Mouse (Mus musculus) frontal cortex, adult (tissue): ENCODE measurements around the gene 1700025G04Rik.

Experiments used
- ATAC-seq: cut with Nextera tagmentation; 2 replicates; pipeline ENCODE4 v1.9.2; 2017; ENCODE audit warnings: mild to moderate bottlenecking, moderate library complexity, mixed read lengths; ENCODE audit not compliant: low TSS enrichment

1700025G04Rik gene

GRCm38 (mm10) chr1:152033731-152034130 lies 56.2 kb downstream of the 1700025G04Rik start:
- no peak for ATAC-seq

GRCm38 (mm10) chr1:152032144-152032543 lies 57.8 kb downstream of the 1700025G04Rik start:
- no peak for ATAC-seq

- no peak for ATAC-seq
These were observed 59.4 kb downstream of the 1700025G04Rik start for GRCm38 (mm10) chr1:152030546-152030945.

GRCm38 (mm10) chr1:152028718-152029117 lies 61.2 kb downstream of the 1700025G04Rik start:
- ATAC-seq, result peak; percentile 74

GRCm38 (mm10) chr1:152026762-152027161 lies 63.2 kb downstream of the 1700025G04Rik start:
- peak; percentile 56; the same call in 1 of the 2 replicates for ATAC-seq

- ATAC-seq, result no peak
These were observed 64.6 kb downstream of the 1700025G04Rik start for GRCm38 (mm10) chr1:152025308-152025707.

GRCm38 (mm10) chr1:152024019-152024787 lies 65.7 kb downstream of the 1700025G04Rik start:
- no peak for ATAC-seq

- ATAC-seq, result no peak
These were observed 69.1 kb downstream of the 1700025G04Rik start for GRCm38 (mm10) chr1:152020812-152021211.

- ATAC-seq, result no peak
These were observed 69.9 kb downstream of the 1700025G04Rik start for GRCm38 (mm10) chr1:152020070-152020469.

- ATAC-seq, result peak; percentile 71
These were observed 70.7 kb downstream of the 1700025G04Rik start for GRCm38 (mm10) chr1:152019196-152019595.

- ATAC-seq, result no peak
These were observed 71.6 kb downstream of the 1700025G04Rik start for GRCm38 (mm10) chr1:152018322-152018721.

- no peak for ATAC-seq
These were observed 73.3 kb downstream of the 1700025G04Rik start for GRCm38 (mm10) chr1:152016663-152017062.

GRCm38 (mm10) chr1:152015555-152016125 lies 74.3 kb downstream of the 1700025G04Rik start:
- no peak for ATAC-seq

GRCm38 (mm10) chr1:152011741-152012140 lies 78.2 kb downstream of the 1700025G04Rik start:
- no peak for ATAC-seq

- ATAC-seq, result no peak
These were observed 79.5 kb downstream of the 1700025G04Rik start for GRCm38 (mm10) chr1:152010251-152010980.

- peak; percentile 57 for ATAC-seq
These were observed 81.4 kb downstream of the 1700025G04Rik start for GRCm38 (mm10) chr1:152008473-152008991.

- ATAC-seq, result no peak
These were observed 83.4 kb downstream of the 1700025G04Rik start for GRCm38 (mm10) chr1:152006529-152006928.

- peak; percentile 76 for ATAC-seq
These were observed 85.4 kb downstream of the 1700025G04Rik start for GRCm38 (mm10) chr1:152004509-152004908.

- no peak for ATAC-seq
These were observed 89.5 kb downstream of the 1700025G04Rik start for GRCm38 (mm10) chr1:152000461-152000860.

GRCm38 (mm10) chr1:151999424-151999842 lies 90.5 kb downstream of the 1700025G04Rik start:
- ATAC-seq, result peak; percentile 89

GRCm38 (mm10) chr1:151998721-151999206 lies 91.2 kb downstream of the 1700025G04Rik start:
- ATAC-seq, result peak; percentile 48

GRCm38 (mm10) chr1:151997591-151997990 lies 92.3 kb downstream of the 1700025G04Rik start:
- ATAC-seq, result no peak
